Mouse (Mus musculus): ENCODE results near the gene Cacna2d4. TPM values are rescaled to one million over a fixed set of nuclear protein-coding genes. Genes with fewer than 3 reads are reported as not detected.
"Not testable (repeated sequence)": the region's sequence is repeated elsewhere in the genome, so short reads cannot be mapped to it uniquely, and the experiment has no call there.

Cacna2d4 gene
- total and polyA plus RNA-seq, 3 experiments: 0.33 TPM; not detected in 2

- Histone ChIP-seq H3K9me3 (replicated peaks) (no peaks in the 10 kb centered on the region), H3K36me3 (replicated peaks) (peaks cover 31% of the 10 kb centered on the region), H3K4me1 (ENCODE audit: insufficient read depth, low read depth, low read length) (no peaks in the 10 kb centered on the region), H3K4me3 (ENCODE audit: low read depth, low read length) (no peak overlapping the region), H3K27me3 (ENCODE audit: insufficient read depth, low read length) (no peaks in the 10 kb centered on the region)
- no peak for TF ChIP-seq CTCF (IDR thresholded peaks at IDR 0.05; ENCODE audit: low read depth, low read length)
- TF ChIP-seq POLR2AphosphoS5 (IDR thresholded peaks at IDR 0.05; ENCODE audit: insufficient replicate concordance, low read depth, low read length): no peak
- TF ChIP-seq GATA1 (IDR thresholded peaks at IDR 0.05; ENCODE audit: borderline replicate concordance, low read length): no peak
- TF ChIP-seq TAL1 (conservative IDR thresholded peaks at IDR 0.05; ENCODE audit: low read depth, low read length): no peak
- no peak for TF ChIP-seq GATA2 (IDR thresholded peaks at IDR 0.05; ENCODE audit: borderline replicate concordance, low read depth, low read length)
- ATAC-seq (ENCODE audit: extremely low read depth, insufficient number of reproducible peaks, low FRiP score, poor library complexity, severe bottlenecking) (no peak), DNase-seq (ENCODE audit: low spot score) (no peak)
Observed at GRCm38 (mm10) chr6:119204286-119204685, 32.0 kb upstream of the Cacna2d4 start.

GRCm38 (mm10) chr6:119204915-119205314, 31.4 kb upstream of the Cacna2d4 start:
- no peaks in the 10 kb centered on the region for H3K4me1 ChIP-seq (ENCODE audit: insufficient read depth, low read depth, low read length)
- ATAC-seq (ENCODE audit: extremely low read depth, insufficient number of reproducible peaks, low FRiP score, poor library complexity, severe bottlenecking): no peak
- no peaks in the 10 kb centered on the region for H3K9me3 ChIP-seq (replicated peaks)
- no peak for DNase-seq (ENCODE audit: low spot score)
- TF ChIP-seq GATA2 (IDR thresholded peaks at IDR 0.05; ENCODE audit: borderline replicate concordance, low read depth, low read length): no peak
- no peak for TF ChIP-seq TAL1 (conservative IDR thresholded peaks at IDR 0.05; ENCODE audit: low read depth, low read length)
- TF ChIP-seq GATA1 (IDR thresholded peaks at IDR 0.05; ENCODE audit: borderline replicate concordance, low read length): no peak
- no peak for TF ChIP-seq POLR2AphosphoS5 (IDR thresholded peaks at IDR 0.05; ENCODE audit: insufficient replicate concordance, low read depth, low read length)
- TF ChIP-seq CTCF (IDR thresholded peaks at IDR 0.05; ENCODE audit: low read depth, low read length): no peak
- peaks cover 31% of the 10 kb centered on the region for H3K36me3 ChIP-seq (replicated peaks)
- no peak overlapping the region for H3K4me3 ChIP-seq (ENCODE audit: low read depth, low read length)
- H3K27me3 ChIP-seq (ENCODE audit: insufficient read depth, low read length): no peaks in the 10 kb centered on the region

GRCm38 (mm10) chr6:119206006-119206405, 30.3 kb upstream of the Cacna2d4 start:
- not testable (repeated sequence) for ATAC-seq (ENCODE audit: extremely low read depth, insufficient number of reproducible peaks, low FRiP score, poor library complexity, severe bottlenecking); H3K4me1 ChIP-seq (ENCODE audit: insufficient read depth, low read depth, low read length); H3K9me3 ChIP-seq (replicated peaks); H3K4me3 ChIP-seq (ENCODE audit: low read depth, low read length); H3K27me3 ChIP-seq (ENCODE audit: insufficient read depth, low read length); DNase-seq (ENCODE audit: low spot score)
- peaks cover 26% of the 10 kb centered on the region for H3K36me3 ChIP-seq (replicated peaks)

- Histone ChIP-seq H3K4me3 (ENCODE audit: low read depth, low read length) (no peak overlapping the region), H3K36me3 (replicated peaks) (peaks cover 50% of the 10 kb centered on the region), H3K27me3 (ENCODE audit: insufficient read depth, low read length) (no peaks in the 10 kb centered on the region), H3K4me1 (ENCODE audit: insufficient read depth, low read depth, low read length) (no peaks in the 10 kb centered on the region), H3K9me3 (replicated peaks) (no peaks in the 10 kb centered on the region)
- no peak for TF ChIP-seq POLR2AphosphoS5 (IDR thresholded peaks at IDR 0.05; ENCODE audit: insufficient replicate concordance, low read depth, low read length)
- no peak for TF ChIP-seq TAL1 (conservative IDR thresholded peaks at IDR 0.05; ENCODE audit: low read depth, low read length)
- no peak for TF ChIP-seq CTCF (IDR thresholded peaks at IDR 0.05; ENCODE audit: low read depth, low read length)
- no peak for TF ChIP-seq GATA1 (IDR thresholded peaks at IDR 0.05; ENCODE audit: borderline replicate concordance, low read length)
- no peak for TF ChIP-seq GATA2 (IDR thresholded peaks at IDR 0.05; ENCODE audit: borderline replicate concordance, low read depth, low read length)
- DNase-seq (ENCODE audit: low spot score) (no peak), ATAC-seq (ENCODE audit: extremely low read depth, insufficient number of reproducible peaks, low FRiP score, poor library complexity, severe bottlenecking) (no peak)
Observed at GRCm38 (mm10) chr6:119213375-119213774, 23.0 kb upstream of the Cacna2d4 start.

DNA sequence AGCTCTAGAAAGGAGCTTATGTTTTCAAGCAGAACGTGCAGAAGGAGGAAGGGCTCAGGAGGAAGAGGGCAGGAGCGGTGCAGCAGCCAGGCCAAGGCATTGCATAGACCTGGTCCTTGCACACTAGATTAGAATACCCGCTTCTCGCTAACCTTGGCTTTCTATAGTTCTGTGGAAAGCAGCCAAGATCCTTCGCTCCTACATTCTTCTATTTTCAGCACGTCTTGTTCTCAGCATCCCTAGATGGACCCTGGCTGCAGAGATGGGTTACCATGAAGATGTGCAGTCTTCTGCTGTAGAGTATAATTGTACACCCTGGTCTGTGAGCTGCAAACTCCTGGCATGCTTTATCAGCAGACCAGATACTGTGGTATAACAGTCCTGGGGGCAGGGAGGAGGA, 22.1 kb upstream of the Cacna2d4 start:
- ATAC-seq (ENCODE audit: extremely low read depth, insufficient number of reproducible peaks, low FRiP score, poor library complexity, severe bottlenecking): no peak
- no peak for DNase-seq (ENCODE audit: low spot score)
- peaks cover 54% of the 10 kb centered on the region for H3K36me3 ChIP-seq (replicated peaks)
- TF ChIP-seq GATA2 (IDR thresholded peaks at IDR 0.05; ENCODE audit: borderline replicate concordance, low read depth, low read length) (no peak), CTCF (IDR thresholded peaks at IDR 0.05; ENCODE audit: low read depth, low read length) (no peak), POLR2AphosphoS5 (IDR thresholded peaks at IDR 0.05; ENCODE audit: insufficient replicate concordance, low read depth, low read length) (no peak)
- no peaks in the 10 kb centered on the region for H3K4me1 ChIP-seq (ENCODE audit: insufficient read depth, low read depth, low read length)
- no peaks in the 10 kb centered on the region for H3K9me3 ChIP-seq (replicated peaks)
- no peaks in the 10 kb centered on the region for H3K27me3 ChIP-seq (ENCODE audit: insufficient read depth, low read length)
- no peak overlapping the region for H3K4me3 ChIP-seq (ENCODE audit: low read depth, low read length)

DNA sequence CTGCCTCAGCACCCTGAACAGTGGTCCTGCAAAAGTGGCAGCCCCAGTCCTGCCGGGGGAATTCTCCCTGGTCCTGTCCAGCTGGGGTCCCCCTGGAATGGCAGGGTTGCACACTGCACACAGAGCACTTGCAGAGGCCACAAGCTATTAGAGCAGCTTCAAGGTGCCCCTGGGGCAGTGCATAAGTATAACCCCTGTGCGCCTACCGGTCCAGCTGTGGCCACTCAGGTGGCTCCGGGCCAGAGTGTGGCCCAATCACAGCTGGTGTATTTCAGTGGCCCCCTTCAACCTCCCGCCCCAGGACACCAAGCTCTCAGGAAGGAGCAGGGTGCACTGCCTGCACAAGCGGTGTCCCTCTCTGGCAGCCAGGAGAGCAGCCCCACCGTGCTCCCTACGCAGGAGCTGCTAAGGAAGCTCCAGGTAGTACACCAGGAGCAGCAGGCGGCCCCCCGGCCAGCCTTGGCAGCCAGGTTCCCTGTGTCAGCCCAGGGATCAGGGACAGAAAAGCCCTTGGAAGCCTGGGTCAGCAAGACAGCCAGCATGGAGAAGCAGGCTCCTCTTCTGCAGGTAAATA, 21.2 kb upstream of the Cacna2d4 start:
- no peak for TF ChIP-seq POLR2AphosphoS5 (IDR thresholded peaks at IDR 0.05; ENCODE audit: insufficient replicate concordance, low read depth, low read length)
- no peak for TF ChIP-seq TAL1 (conservative IDR thresholded peaks at IDR 0.05; ENCODE audit: low read depth, low read length)
- TF ChIP-seq GATA2 (IDR thresholded peaks at IDR 0.05; ENCODE audit: borderline replicate concordance, low read depth, low read length): no peak
- TF ChIP-seq CTCF (IDR thresholded peaks at IDR 0.05; ENCODE audit: low read depth, low read length): no peak
- no peak for TF ChIP-seq GATA1 (IDR thresholded peaks at IDR 0.05; ENCODE audit: borderline replicate concordance, low read length)
- H3K4me1 ChIP-seq (ENCODE audit: insufficient read depth, low read depth, low read length): no peaks in the 10 kb centered on the region
- H3K4me3 ChIP-seq (ENCODE audit: low read depth, low read length): no peak overlapping the region
- no peak for ATAC-seq (ENCODE audit: extremely low read depth, insufficient number of reproducible peaks, low FRiP score, poor library complexity, severe bottlenecking)
- no peaks in the 10 kb centered on the region for H3K27me3 ChIP-seq (ENCODE audit: insufficient read depth, low read length)
- DNase-seq (ENCODE audit: low spot score): no peak
- H3K36me3 ChIP-seq (replicated peaks): peaks cover 61% of the 10 kb centered on the region
- no peaks in the 10 kb centered on the region for H3K9me3 ChIP-seq (replicated peaks)

DNA sequence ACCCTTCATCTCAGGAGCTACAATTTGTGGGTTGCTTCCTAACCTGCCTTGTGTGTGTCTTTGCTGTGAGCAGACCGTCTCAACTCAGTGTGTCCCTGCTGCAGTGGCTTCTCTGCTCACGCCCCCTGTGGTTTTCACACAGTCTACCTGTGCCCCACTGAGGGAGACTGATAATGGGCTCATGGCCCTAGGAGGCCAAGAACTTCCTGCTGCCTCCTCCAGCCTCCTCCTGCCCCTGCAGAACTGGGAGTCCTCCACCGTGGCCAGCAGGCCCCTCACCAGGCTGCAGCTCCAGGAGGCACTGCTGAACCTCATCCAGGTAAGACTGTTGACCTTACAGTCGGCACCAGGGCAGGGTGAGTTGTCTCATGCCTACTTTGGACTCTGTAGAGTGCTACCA, 18.7 kb upstream of the Cacna2d4 start:
- no peaks in the 10 kb centered on the region for H3K9me3 ChIP-seq (replicated peaks)
- no peaks in the 10 kb centered on the region for H3K27me3 ChIP-seq (ENCODE audit: insufficient read depth, low read length)
- TF ChIP-seq POLR2AphosphoS5 (IDR thresholded peaks at IDR 0.05; ENCODE audit: insufficient replicate concordance, low read depth, low read length) (no peak), CTCF (IDR thresholded peaks at IDR 0.05; ENCODE audit: low read depth, low read length) (no peak), GATA1 (IDR thresholded peaks at IDR 0.05; ENCODE audit: borderline replicate concordance, low read length) (no peak), GATA2 (IDR thresholded peaks at IDR 0.05; ENCODE audit: borderline replicate concordance, low read depth, low read length) (no peak), TAL1 (conservative IDR thresholded peaks at IDR 0.05; ENCODE audit: low read depth, low read length) (no peak)
- ATAC-seq (ENCODE audit: extremely low read depth, insufficient number of reproducible peaks, low FRiP score, poor library complexity, severe bottlenecking): no peak
- no peak overlapping the region for H3K4me3 ChIP-seq (ENCODE audit: low read depth, low read length)
- no peaks in the 10 kb centered on the region for H3K4me1 ChIP-seq (ENCODE audit: insufficient read depth, low read depth, low read length)
- no peak for DNase-seq (ENCODE audit: low spot score)
- peaks cover 70% of the 10 kb centered on the region for H3K36me3 ChIP-seq (replicated peaks)

Measured in G1E (cell line).